Mouse (Mus musculus): ENCODE results near the gene Lin28b. TPM values are rescaled to one million over a fixed set of nuclear protein-coding genes. Genes with fewer than 3 reads are reported as not detected.

The Lin28b gene
- total and polyA plus RNA-seq, 2 experiments from 2014 or later = 2.2 to 9.0 TPM

GRCm38 (mm10) chr10:45345217-45345616 lies 141.0 kb downstream of the Lin28b start:
- ATAC-seq (no peak), DNase-seq (no peak)
- no peaks in the 10 kb centered on the region for H3K27me3 ChIP-seq (ENCODE audit: insufficient read depth, low read length)
- no peak overlapping the region for H3K4me2 ChIP-seq (ENCODE audit: low read depth)
- H3K9me3 ChIP-seq (ENCODE audit: low read length) = no peaks in the 10 kb centered on the region
- no peak overlapping the region for H3K27ac ChIP-seq (ENCODE audit: low read depth, low read length)
- TF ChIP-seq CTCF (IDR thresholded peaks at IDR 0.05; ENCODE audit: low read depth) = no peak
- no peak overlapping the region for H3K4me3 ChIP-seq (ENCODE audit: low read depth, low read length)
- H3K4me1 ChIP-seq (ENCODE audit: insufficient read depth) = no peaks in the 10 kb centered on the region
- no peaks in the 10 kb centered on the region for H3K36me3 ChIP-seq (ENCODE audit: insufficient read depth)
- no peak overlapping the region for H3K9ac ChIP-seq
- 92% methylated on average over 9 of the region's 9 CpGs for WGBS

- Histone ChIP-seq H3K9ac (no peak overlapping the region), H3K9me3 (ENCODE audit: low read length) (no peaks in the 10 kb centered on the region), H3K4me1 (ENCODE audit: insufficient read depth) (no peaks in the 10 kb centered on the region), H3K36me3 (ENCODE audit: insufficient read depth) (no peaks in the 10 kb centered on the region), H3K4me3 (ENCODE audit: low read depth, low read length) (no peak overlapping the region), H3K27me3 (ENCODE audit: insufficient read depth, low read length) (no peaks in the 10 kb centered on the region), H3K27ac (ENCODE audit: low read depth, low read length) (no peak overlapping the region), H3K4me2 (ENCODE audit: low read depth) (no peak overlapping the region)
- DNase-seq (no peak), ATAC-seq (no peak)
- no peak for TF ChIP-seq CTCF (IDR thresholded peaks at IDR 0.05; ENCODE audit: low read depth)
- WGBS = 85% methylated on average over 4 of the region's 4 CpGs
These were observed 141.8 kb downstream of the Lin28b start for GRCm38 (mm10) chr10:45344381-45344780.

GRCm38 (mm10) chr10:45339106-45339505 lies 147.1 kb downstream of the Lin28b start:
- Histone ChIP-seq H3K27me3 (ENCODE audit: insufficient read depth, low read length) (peaks cover 11% of the 10 kb centered on the region), H3K9me3 (ENCODE audit: low read length) (no peaks in the 10 kb centered on the region), H3K4me3 (ENCODE audit: low read depth, low read length) (no peak overlapping the region), H3K27ac (ENCODE audit: low read depth, low read length) (no peak overlapping the region), H3K9ac (no peak overlapping the region), H3K4me1 (ENCODE audit: insufficient read depth) (no peaks in the 10 kb centered on the region), H3K4me2 (ENCODE audit: low read depth) (no peak overlapping the region), H3K36me3 (ENCODE audit: insufficient read depth) (no peaks in the 10 kb centered on the region)
- DNase-seq (no peak), ATAC-seq (peak; percentile 38)
- no peak for TF ChIP-seq CTCF (IDR thresholded peaks at IDR 0.05; ENCODE audit: low read depth)
- 54% methylated on average over 7 of the region's 7 CpGs for WGBS

- no peaks in the 10 kb centered on the region for H3K4me1 ChIP-seq (ENCODE audit: insufficient read depth)
- H3K27ac ChIP-seq (ENCODE audit: low read depth, low read length) = no peak within 1 kb of the TSS
- no peaks in the 10 kb centered on the region for H3K9me3 ChIP-seq (ENCODE audit: low read length)
- H3K9ac ChIP-seq = peak within 1 kb of the TSS; percentile 43; the same call in 1 of the 2 replicates
- no peak for TF ChIP-seq CTCF (IDR thresholded peaks at IDR 0.05; ENCODE audit: low read depth)
- DNase-seq = peak; percentile 35
- 1% methylated on average over 93 of the region's 116 CpGs for WGBS
- H3K4me2 ChIP-seq (ENCODE audit: low read depth) = peak within 1 kb of the TSS; percentile 91
- no peaks in the 10 kb centered on the region for H3K36me3 ChIP-seq (ENCODE audit: insufficient read depth)
- H3K27me3 ChIP-seq (ENCODE audit: insufficient read depth, low read length) = peaks cover 11% of the 10 kb centered on the region
- H3K4me3 ChIP-seq (ENCODE audit: low read depth, low read length) = peak within 1 kb of the TSS; percentile 66
- peak; percentile 72 for ATAC-seq
These were observed 150.5 kb downstream of the Lin28b start, which contains the start of gene Bves for GRCm38 (mm10) chr10:45335434-45336422. Gene Bves (plus strand): TSS chr10:45335772.

GRCm38 (mm10) chr10:45334925-45335324 lies 151.3 kb downstream of the Lin28b start:
- Histone ChIP-seq H3K9ac (no peak overlapping the region), H3K4me2 (ENCODE audit: low read depth) (peak overlapping the region; percentile 91; the same call in 1 of the 2 replicates), H3K27me3 (ENCODE audit: insufficient read depth, low read length) (peaks cover 11% of the 10 kb centered on the region), H3K4me3 (ENCODE audit: low read depth, low read length) (peak overlapping the region; percentile 66), H3K9me3 (ENCODE audit: low read length) (no peaks in the 10 kb centered on the region), H3K36me3 (ENCODE audit: insufficient read depth) (no peaks in the 10 kb centered on the region), H3K4me1 (ENCODE audit: insufficient read depth) (no peaks in the 10 kb centered on the region), H3K27ac (ENCODE audit: low read depth, low read length) (no peak overlapping the region)
- 18% methylated on average over 7 of the region's 7 CpGs for WGBS
- no peak for TF ChIP-seq CTCF (IDR thresholded peaks at IDR 0.05; ENCODE audit: low read depth)
- no peak for DNase-seq
- ATAC-seq = peak; percentile 18; the same call in 1 of the 2 replicates

GRCm38 (mm10) chr10:45328196-45329000 lies 157.8 kb downstream of the Lin28b start:
- H3K27ac ChIP-seq (ENCODE audit: low read depth, low read length) = no peak overlapping the region
- 69% methylated on average over 7 of the region's 7 CpGs for WGBS
- no peak overlapping the region for H3K4me2 ChIP-seq (ENCODE audit: low read depth)
- DNase-seq = no peak
- TF ChIP-seq CTCF (IDR thresholded peaks at IDR 0.05; ENCODE audit: low read depth) = no peak
- no peak overlapping the region for H3K4me3 ChIP-seq (ENCODE audit: low read depth, low read length)
- no peaks in the 10 kb centered on the region for H3K27me3 ChIP-seq (ENCODE audit: insufficient read depth, low read length)
- H3K4me1 ChIP-seq (ENCODE audit: insufficient read depth) = no peaks in the 10 kb centered on the region
- ATAC-seq = no peak
- H3K9ac ChIP-seq = no peak overlapping the region
- H3K36me3 ChIP-seq (ENCODE audit: insufficient read depth) = no peaks in the 10 kb centered on the region
- H3K9me3 ChIP-seq (ENCODE audit: low read length) = no peaks in the 10 kb centered on the region

Other genes with a start within 250 kb of the Lin28b start
- gene Bves, start 150.6 kb downstream of the Lin28b start, total RNA-seq (2014; rRNA removed) = 0.62 and 1.1 TPM in 2 replicates
- 0.34 and 0.52 TPM in 2 replicates for gene Bves, start 150.6 kb downstream of the Lin28b start, polyA plus RNA-seq (2015; fragmentation: Nextera tagmentation; extraction: Ambion mirVana)
- gene Hace1, start 91.4 kb upstream of the Lin28b start, total RNA-seq (2014; rRNA removed) = 25.5 and 28.1 TPM in 2 replicates
- gene Hace1, start 91.4 kb upstream of the Lin28b start, polyA plus RNA-seq (2015; fragmentation: Nextera tagmentation; extraction: Ambion mirVana) = 6.5 and 7.8 TPM in 2 replicates